In the genomic region with DNA sequence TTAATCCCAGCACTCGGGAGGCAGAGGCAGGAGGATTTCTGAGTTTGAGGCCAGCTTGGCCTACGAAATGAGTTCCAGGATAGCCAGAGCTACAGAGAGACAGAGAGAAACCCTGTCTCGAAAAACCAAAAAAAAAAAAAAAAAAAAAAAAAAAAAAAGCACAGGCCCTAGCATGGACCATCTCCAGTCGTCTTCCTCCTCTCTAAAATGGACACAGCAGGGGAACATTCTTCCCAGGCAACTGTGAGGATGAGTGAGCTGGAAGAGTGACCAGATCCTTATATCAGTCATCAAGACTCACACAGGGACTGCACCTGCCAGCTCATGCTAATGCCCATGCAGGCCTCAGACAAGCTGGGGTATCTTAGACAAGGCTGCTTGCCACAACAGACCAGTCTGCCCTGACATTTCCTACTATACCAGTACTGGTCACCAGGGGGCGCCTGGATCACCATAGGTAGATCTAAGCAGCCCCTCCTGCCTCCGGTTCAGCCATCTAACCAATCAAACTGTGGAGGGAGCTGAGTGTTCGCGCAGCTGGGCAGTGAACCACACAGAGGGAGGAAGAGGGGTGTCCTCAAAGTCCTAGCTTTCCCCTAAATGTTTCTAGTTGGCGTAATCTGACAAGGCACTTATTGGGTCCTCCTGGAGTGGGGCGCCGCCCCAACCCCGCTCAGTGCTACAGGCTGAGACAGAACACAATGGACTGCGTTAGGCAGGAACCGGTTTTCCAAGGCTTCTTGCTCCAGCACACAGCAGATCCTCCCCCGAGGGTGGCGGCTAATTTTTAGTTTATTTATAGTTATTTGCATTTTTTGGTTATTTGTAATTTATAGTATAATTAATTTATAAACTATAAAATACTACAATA, we compare ENCODE assay signal across 8 mouse cellular contexts. TPM values are rescaled to one million over a fixed set of nuclear protein-coding genes. Genes with fewer than 3 reads are reported as not detected.
DNase-seq lines count a peak whose midpoint lies in the region; ATAC-seq and TF ChIP-seq lines count a peak whose summit lies in the region.

No protein-coding gene starts in this region.

- 17% methylated on average over 16 of the region's 16 CpGs for WGBS in forebrain, postnatal 0 days
- 19% methylated on average over 16 of the region's 16 CpGs for WGBS in lung, embryonic 15.5 days

- H3K36me3 ChIP-seq in G1E (replicated peaks): no peaks in the 10 kb centered on the region
- no peaks in the 10 kb centered on the region for H3K36me3 ChIP-seq in forebrain, postnatal 0 days (ENCODE audit: insufficient read depth)
- H3K36me3 ChIP-seq in lung, embryonic 15.5 days: no peaks in the 10 kb centered on the region

- peak; percentile 89 for DNase-seq in G1E (ENCODE audit: low spot score)
- DNase-seq in cerebellum, adult 18-20 months: peak; percentile 94 to 96
- DNase-seq in forebrain, postnatal 0 days: peak; percentile 94
- peak; percentile 99 for DNase-seq in heart, postnatal 4 days
- DNase-seq in layer of hippocampus, adult 8-10 months (ENCODE audit: low spot score in 2 of 2): peak; percentile 93 to 99
- DNase-seq in ovary, postnatal 10 days (ENCODE audit: low spot score): peak; percentile 97
- peak; percentile 95 to 99 for DNase-seq in thymus, postnatal 10 days (ENCODE audit: low spot score in 2 of 2)

- peak overlapping the region; percentile 1; the same call in 1 of the 2 replicates for H3K4me3 ChIP-seq in G1E (ENCODE audit: low read depth, low read length)
- H3K4me3 ChIP-seq in forebrain, postnatal 0 days (ENCODE audit: low read depth, low read length): peak overlapping the region; percentile 27
- peak overlapping the region; percentile 32 for H3K4me3 ChIP-seq in lung, embryonic 15.5 days

- no peak overlapping the region for H3K27ac ChIP-seq in forebrain, postnatal 0 days (ENCODE audit: low read depth, low read length)
- H3K27ac ChIP-seq in lung, embryonic 15.5 days: peak overlapping the region; percentile 60

- H3K4me2 ChIP-seq in forebrain, postnatal 0 days (ENCODE audit: low read depth): peak overlapping the region; percentile 49
- peak overlapping the region; percentile 71 for H3K4me2 ChIP-seq in lung, embryonic 15.5 days

- H3K9me3 ChIP-seq in G1E (replicated peaks): no peaks in the 10 kb centered on the region
- H3K9me3 ChIP-seq in forebrain, postnatal 0 days (ENCODE audit: low read length): no peaks in the 10 kb centered on the region
- H3K9me3 ChIP-seq in lung, embryonic 15.5 days: no peaks in the 10 kb centered on the region

- H3K9ac ChIP-seq in forebrain, postnatal 0 days: 0 out of 2 replicates have a peak overlapping the region, but pooled peaks have one; percentile 25
- peak overlapping the region; percentile 36 for H3K9ac ChIP-seq in lung, embryonic 15.5 days

- ATAC-seq in G1E (ENCODE audit: extremely low read depth, insufficient number of reproducible peaks, low FRiP score, poor library complexity, severe bottlenecking): peak; percentile 81
- ATAC-seq in forebrain, postnatal 0 days: peak; percentile 96
- ATAC-seq in lung, embryonic 15.5 days (ENCODE audit: borderline replicate concordance, extremely low read depth, low FRiP score, low TSS enrichment): peak; percentile 96

- H3K27me3 ChIP-seq in G1E (ENCODE audit: insufficient read depth, low read length): peaks cover 16% of the 10 kb centered on the region
- H3K27me3 ChIP-seq in forebrain, postnatal 0 days (ENCODE audit: insufficient read depth, low read length): no peaks in the 10 kb centered on the region
- H3K27me3 ChIP-seq in lung, embryonic 15.5 days: no peaks in the 10 kb centered on the region

- peaks cover 6% of the 10 kb centered on the region for H3K4me1 ChIP-seq in G1E (ENCODE audit: insufficient read depth, low read depth, low read length)
- H3K4me1 ChIP-seq in forebrain, postnatal 0 days (ENCODE audit: insufficient read depth): no peaks in the 10 kb centered on the region
- no peaks in the 10 kb centered on the region for H3K4me1 ChIP-seq in lung, embryonic 15.5 days

- TF ChIP-seq CTCF in G1E (IDR thresholded peaks at IDR 0.05; ENCODE audit: low read depth, low read length): peak; percentile 71; the same call in 1 of the 2 replicates
- peak; percentile 90 for TF ChIP-seq CTCF in forebrain, postnatal 0 days (IDR thresholded peaks at IDR 0.05; ENCODE audit: low read depth)

RNA-seq across cellular contexts. Expression of a gene that starts 51.6 kb away (rescaled TPM):
- not detected in 2 replicates for total RNA-seq in G1E (2014; fragmentation: Nextera tagmentation)
- total RNA-seq in G1E (2017): 0.49 TPM in 1 of 2 replicates, not detected in the other
- not detected in 2 replicates for polyA plus RNA-seq in G1E (2012)
- 0.33 and 0.85 TPM in 2 replicates for total RNA-seq in forebrain, postnatal 0 days (2014; rRNA removed)
- polyA plus RNA-seq in forebrain, postnatal 0 days (2015; fragmentation: Nextera tagmentation; extraction: Ambion mirVana): 0.47 and 1.2 TPM in 2 replicates
- total RNA-seq in heart, postnatal 4 days (2021): 1 to 10 TPM; 1.1 to 1.9 TPM
- total RNA-seq in layer of hippocampus, adult 8-10 months (2022): under 1 TPM; 0.61 to 0.93 (median 0.63) TPM
- 0.25 and 0.99 TPM in 2 replicates for polyA plus RNA-seq in lung, embryonic 15.5 days (2015; fragmentation: Nextera tagmentation; extraction: Ambion mirVana)

RNA-seq across cellular contexts. Expression of a gene that starts 52.2 kb away (rescaled TPM):
- total RNA-seq in G1E (2014; fragmentation: Nextera tagmentation): not detected in 2 replicates
- 0.16 TPM in 1 of 2 replicates, not detected in the other for total RNA-seq in G1E (2017)
- polyA plus RNA-seq in G1E (2012): not detected in 2 replicates
- total RNA-seq in forebrain, postnatal 0 days (2014; rRNA removed): 53.9 and 54.1 TPM in 2 replicates
- polyA plus RNA-seq in forebrain, postnatal 0 days (2015; fragmentation: Nextera tagmentation; extraction: Ambion mirVana): 32.7 and 33.2 TPM in 2 replicates
- 10 to 100 TPM; 61.4 to 63.9 TPM for total RNA-seq in heart, postnatal 4 days (2021)
- 10 to 100 TPM; 61.6 to 80.0 (median 69.9) TPM for total RNA-seq in layer of hippocampus, adult 8-10 months (2022)
- 22.7 and 27.0 TPM in 2 replicates for polyA plus RNA-seq in lung, embryonic 15.5 days (2015; fragmentation: Nextera tagmentation; extraction: Ambion mirVana)

RNA-seq across cellular contexts. Expression of a gene that starts 55.6 kb away (rescaled TPM):
- total RNA-seq in G1E (2014; fragmentation: Nextera tagmentation): not detected in 2 replicates
- not detected in 2 replicates for total RNA-seq in G1E (2017)
- not detected in 2 replicates for polyA plus RNA-seq in G1E (2012)
- 1.2 and 1.3 TPM in 2 replicates for total RNA-seq in forebrain, postnatal 0 days (2014; rRNA removed)
- 0.86 and 1.8 TPM in 2 replicates for polyA plus RNA-seq in forebrain, postnatal 0 days (2015; fragmentation: Nextera tagmentation; extraction: Ambion mirVana)
- total RNA-seq in heart, postnatal 4 days (2021): not detected
- total RNA-seq in layer of hippocampus, adult 8-10 months (2022): not detected
- polyA plus RNA-seq in lung, embryonic 15.5 days (2015; fragmentation: Nextera tagmentation; extraction: Ambion mirVana): 0.63 and 0.64 TPM in 2 replicates

Comparison
In these comparisons a context has a peak if more than half of its experiments do, and no peak if none do; other contexts are left out.
1. RNA of a gene that starts 52.2 kb away (total RNA-seq): 61.6 to 80.0 TPM in layer of hippocampus, adult 8-10 months, 61.4 to 63.9 TPM in heart, postnatal 4 days and 53.9 to 54.1 TPM in forebrain, postnatal 0 days; 0.16 TPM in G1E; every median in the first group is over 10 times any median in the second.
2. Peak in every context shown above with its lines, with median percentiles within 50 percentile points of each other: ATAC-seq, DNase-seq and H3K4me3 ChIP-seq.